Mouse (Mus musculus) adrenal gland, postnatal 0 days (tissue): ENCODE data around the gene Clba1. TPM values are rescaled to one million over a fixed set of nuclear protein-coding genes. Genes with fewer than 3 reads are reported as not detected.

ENCODE experiments used
- polyA plus RNA-seq: library from polyadenylated mRNA; unstranded; fragments of >200 nt; fragmentation: Nextera tagmentation; extraction: Ambion mirVana; gene quantifications from 2 replicates; pipeline ENCODE4 v1.2.1, GENCODE M21; 2015

Clba1 gene
- polyA plus RNA-seq = 9.2 and 11.0 TPM in 2 replicates

GRCm38 (mm10) chr12:112808587-112809364, at the start of gene Clba1:
Clba1 (plus strand) TSS chr12:112808937.

DNA sequence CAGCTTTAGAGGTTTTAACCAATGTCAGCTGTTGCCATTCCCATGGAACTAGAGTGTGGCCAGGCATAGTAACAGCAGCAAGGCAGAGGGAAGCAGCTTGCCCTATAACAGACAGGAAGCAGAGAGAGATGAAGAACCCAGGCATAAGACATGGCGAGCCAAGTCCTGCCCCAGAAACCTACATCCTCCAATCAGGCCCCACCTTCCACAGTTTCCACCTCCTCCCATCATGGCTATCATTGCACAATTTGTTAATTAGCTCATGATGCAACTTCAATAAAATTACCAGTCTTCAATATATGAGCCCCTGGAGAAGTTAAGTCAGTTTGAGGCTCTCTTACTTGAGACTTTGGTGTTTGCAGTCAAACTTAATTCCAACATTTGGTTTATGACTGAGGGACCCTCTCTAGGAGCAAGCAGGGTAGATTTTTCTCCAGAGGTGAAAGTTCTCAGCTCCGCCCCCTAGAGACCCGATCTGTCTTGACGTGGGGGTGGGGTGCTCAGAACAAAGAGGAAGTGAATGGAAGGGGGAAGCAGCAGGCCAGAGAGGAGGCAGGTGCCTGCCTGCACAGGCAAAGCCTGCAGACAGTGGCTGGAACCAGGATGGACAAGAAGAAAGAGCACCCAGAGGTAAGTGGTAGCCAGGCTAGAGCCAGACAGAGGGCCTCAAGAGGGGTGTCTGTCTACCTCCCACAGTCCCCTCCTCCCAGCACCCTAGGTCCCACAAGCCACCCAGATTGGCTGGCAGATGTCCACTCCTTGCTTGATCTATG, 48.4 kb upstream of the Clba1 start, which contains the start of gene Pld4:
Pld4 (plus strand) TSS at position 502 of the 773 bp plus-strand sequence.

DNA sequence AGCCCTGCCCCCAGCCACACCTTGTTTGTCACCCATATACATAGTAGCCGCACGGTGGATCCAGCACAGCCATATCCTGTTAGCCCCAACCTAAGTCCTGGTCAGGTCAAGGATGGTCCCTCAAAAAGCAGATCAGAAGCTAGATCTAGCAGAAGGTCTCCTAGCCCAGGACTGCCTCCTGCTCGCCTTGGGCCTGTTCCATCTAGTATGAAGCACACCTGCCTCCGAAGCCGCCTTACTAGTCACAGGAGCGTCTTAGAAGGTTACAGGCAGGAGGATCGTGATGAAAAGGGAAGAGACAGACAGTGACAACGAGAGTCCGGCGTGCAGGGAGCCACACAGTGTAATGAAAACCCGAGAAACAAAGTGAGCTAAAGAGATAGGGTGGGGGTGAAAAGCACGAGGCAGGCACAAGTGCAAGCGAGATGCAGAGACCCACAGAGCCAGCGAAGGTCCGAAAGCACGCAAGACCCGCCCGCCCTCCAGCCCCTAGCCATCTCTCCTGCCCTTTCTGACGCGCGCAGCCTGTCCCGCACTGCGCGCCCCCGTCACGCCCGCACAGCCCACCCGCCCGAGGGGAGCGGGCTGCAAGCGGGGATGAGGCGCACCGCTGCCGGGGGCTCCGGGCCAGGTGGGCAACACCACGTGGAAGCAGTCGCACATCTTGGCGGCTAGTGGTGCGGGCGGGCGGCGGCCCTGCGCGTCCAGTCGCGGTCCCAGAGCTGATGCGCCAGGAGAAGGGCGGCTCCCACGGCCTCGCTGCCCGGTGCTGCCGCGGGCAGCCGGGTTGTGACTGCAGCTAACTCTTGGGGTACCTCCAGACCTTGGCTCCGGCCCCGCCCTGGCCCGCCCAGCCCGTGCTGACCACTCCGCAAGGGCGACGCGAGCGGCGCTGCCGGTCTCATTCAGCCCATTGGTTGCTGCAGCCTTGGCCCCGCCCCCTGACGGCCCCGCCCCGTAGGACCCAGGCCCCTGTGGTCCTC, 6.6 kb upstream of the Clba1 start, which contains the start of gene Ahnak2:
Ahnak2 (minus strand) TSS at position 794 of the 983 bp plus-strand sequence.

GRCm38 (mm10) chr12:112829244-112829864, 20.6 kb downstream of the Clba1 start, which contains the start of gene Cdca4:
Cdca4 (minus strand) TSS chr12:112829423.

Other genes with a start within 250 kb of the Clba1 start
- 3.3 and 4.4 TPM in 2 replicates for gene Inf2, start 220.2 kb upstream of the Clba1 start, polyA plus RNA-seq
- gene Adssl1, start 188.9 kb upstream of the Clba1 start, polyA plus RNA-seq = 8.0 and 15.3 TPM in 2 replicates
- gene Siva1, start 164.3 kb upstream of the Clba1 start, polyA plus RNA-seq = 120 and 197 TPM in 2 replicates
- gene Akt1, start 134.1 kb upstream of the Clba1 start, polyA plus RNA-seq = 145 and 166 TPM in 2 replicates
- gene Zbtb42, start 130.1 kb upstream of the Clba1 start, polyA plus RNA-seq = 2.8 and 2.9 TPM in 2 replicates
- gene Cep170b, start 88.5 kb upstream of the Clba1 start, polyA plus RNA-seq = 9.8 and 12.7 TPM in 2 replicates
- 10.0 and 13.3 TPM in 2 replicates for gene Pld4, start 48.3 kb upstream of the Clba1 start, polyA plus RNA-seq
- gene Ahnak2, start 6.3 kb upstream of the Clba1 start, polyA plus RNA-seq = 5.5 and 7.6 TPM in 2 replicates
- 25.7 and 31.1 TPM in 2 replicates for gene Cdca4, start 20.5 kb downstream of the Clba1 start, polyA plus RNA-seq
- 0.07 and 0.13 TPM in 2 replicates for gene Gpr132, start 59.3 kb downstream of the Clba1 start, polyA plus RNA-seq
- gene Jag2, start 120.8 kb downstream of the Clba1 start, polyA plus RNA-seq = 1.6 and 2.5 TPM in 2 replicates
- gene Nudt14, start 133.2 kb downstream of the Clba1 start, polyA plus RNA-seq = 121 and 138 TPM in 2 replicates
- gene Btbd6, start 167.5 kb downstream of the Clba1 start, polyA plus RNA-seq = 19.2 and 26.7 TPM in 2 replicates
- gene Brf1, start 191.8 kb downstream of the Clba1 start, polyA plus RNA-seq = 28.1 and 39.0 TPM in 2 replicates
- gene Pacs2, start 205.6 kb downstream of the Clba1 start, polyA plus RNA-seq = 10.8 and 12.3 TPM in 2 replicates